Mouse (Mus musculus): ENCODE data around the gene Dennd4c. TPM values are rescaled to one million over a fixed set of nuclear protein-coding genes. Genes with fewer than 3 reads are reported as not detected.
A peak's percentile ranks its signal among the peaks of the same experiment; 100 is the strongest.

Gene Dennd4c
- polyA plus RNA-seq, 1 experiment, result 13.3 TPM

- no peak for DNase-seq
- Histone ChIP-seq H3K36me3 (ENCODE audit: control insufficient read depth, insufficient read depth, low read length) (no peaks in the 10 kb centered on the region), H3K27me3 (ENCODE audit: control insufficient read depth, insufficient read depth, low read length) (no peaks in the 10 kb centered on the region), H3K4me3 (ENCODE audit: control insufficient read depth, insufficient read depth, low read length) (no peak overlapping the region), H3K4me1 (replicated peaks; ENCODE audit: control insufficient read depth, insufficient read depth, low read length) (peaks cover 10% of the 10 kb centered on the region), H3K27ac (ENCODE audit: control insufficient read depth, insufficient read depth, low read length) (no peak overlapping the region)
- TF ChIP-seq POLR2A (IDR thresholded peaks at IDR 0.05; ENCODE audit: control insufficient read depth, extremely low read depth, insufficient read depth, low read length, poor library complexity) (no peak), CTCF (IDR thresholded peaks at IDR 0.05; ENCODE audit: borderline replicate concordance, control insufficient read depth, extremely low read depth, insufficient read depth, low read length, poor library complexity) (no peak)
- WGBS, result 51% methylated on average over 4 of the region's 4 CpGs
Observed at GRCm38 (mm10) chr4:86725175-86725574, 23.2 kb upstream of the Dennd4c start.

- TF ChIP-seq POLR2A (IDR thresholded peaks at IDR 0.05; ENCODE audit: control insufficient read depth, extremely low read depth, insufficient read depth, low read length, poor library complexity), result no peak
- TF ChIP-seq CTCF (IDR thresholded peaks at IDR 0.05; ENCODE audit: borderline replicate concordance, control insufficient read depth, extremely low read depth, insufficient read depth, low read length, poor library complexity), result no peak
- H3K36me3 ChIP-seq (ENCODE audit: control insufficient read depth, insufficient read depth, low read length), result no peaks in the 10 kb centered on the region
- no peak overlapping the region for H3K4me3 ChIP-seq (ENCODE audit: control insufficient read depth, insufficient read depth, low read length)
- 93% methylated on average over 5 of the region's 5 CpGs for WGBS
- no peaks in the 10 kb centered on the region for H3K27me3 ChIP-seq (ENCODE audit: control insufficient read depth, insufficient read depth, low read length)
- H3K27ac ChIP-seq (ENCODE audit: control insufficient read depth, insufficient read depth, low read length), result no peak overlapping the region
- peaks cover 8% of the 10 kb centered on the region for H3K4me1 ChIP-seq (replicated peaks; ENCODE audit: control insufficient read depth, insufficient read depth, low read length)
- DNase-seq, result no peak
Observed at GRCm38 (mm10) chr4:86726141-86726540, 22.2 kb upstream of the Dennd4c start.

GRCm38 (mm10) chr4:86729829-86730228 lies 18.5 kb upstream of the Dennd4c start:
- 87% methylated on average over 6 of the region's 6 CpGs for WGBS
- Histone ChIP-seq H3K4me1 (replicated peaks; ENCODE audit: control insufficient read depth, insufficient read depth, low read length) (peaks cover 5% of the 10 kb centered on the region), H3K27ac (ENCODE audit: control insufficient read depth, insufficient read depth, low read length) (no peak overlapping the region), H3K27me3 (ENCODE audit: control insufficient read depth, insufficient read depth, low read length) (no peaks in the 10 kb centered on the region), H3K4me3 (ENCODE audit: control insufficient read depth, insufficient read depth, low read length) (no peak overlapping the region), H3K36me3 (ENCODE audit: control insufficient read depth, insufficient read depth, low read length) (no peaks in the 10 kb centered on the region)
- no peak for DNase-seq
- TF ChIP-seq POLR2A (IDR thresholded peaks at IDR 0.05; ENCODE audit: control insufficient read depth, extremely low read depth, insufficient read depth, low read length, poor library complexity) (no peak), CTCF (IDR thresholded peaks at IDR 0.05; ENCODE audit: borderline replicate concordance, control insufficient read depth, extremely low read depth, insufficient read depth, low read length, poor library complexity) (no peak)

- Histone ChIP-seq H3K27ac (ENCODE audit: control insufficient read depth, insufficient read depth, low read length) (no peak overlapping the region), H3K4me3 (ENCODE audit: control insufficient read depth, insufficient read depth, low read length) (no peak overlapping the region), H3K27me3 (ENCODE audit: control insufficient read depth, insufficient read depth, low read length) (no peaks in the 10 kb centered on the region), H3K36me3 (ENCODE audit: control insufficient read depth, insufficient read depth, low read length) (no peaks in the 10 kb centered on the region), H3K4me1 (replicated peaks; ENCODE audit: control insufficient read depth, insufficient read depth, low read length) (no peaks in the 10 kb centered on the region)
- 95% methylated on average over 19 of the region's 19 CpGs for WGBS
- no peak for DNase-seq
- TF ChIP-seq POLR2A (IDR thresholded peaks at IDR 0.05; ENCODE audit: control insufficient read depth, extremely low read depth, insufficient read depth, low read length, poor library complexity), result no peak
- TF ChIP-seq CTCF (IDR thresholded peaks at IDR 0.05; ENCODE audit: borderline replicate concordance, control insufficient read depth, extremely low read depth, insufficient read depth, low read length, poor library complexity), result no peak
Observed at GRCm38 (mm10) chr4:86734088-86734841, 14.1 kb upstream of the Dennd4c start.

GRCm38 (mm10) chr4:86739308-86739993 lies 8.9 kb upstream of the Dennd4c start:
- H3K27me3 ChIP-seq (ENCODE audit: control insufficient read depth, insufficient read depth, low read length), result no peaks in the 10 kb centered on the region
- H3K27ac ChIP-seq (ENCODE audit: control insufficient read depth, insufficient read depth, low read length), result no peak overlapping the region
- H3K36me3 ChIP-seq (ENCODE audit: control insufficient read depth, insufficient read depth, low read length), result no peaks in the 10 kb centered on the region
- WGBS, result 72% methylated on average over 5 of the region's 5 CpGs
- DNase-seq, result no peak
- H3K4me1 ChIP-seq (replicated peaks; ENCODE audit: control insufficient read depth, insufficient read depth, low read length), result no peaks in the 10 kb centered on the region
- TF ChIP-seq CTCF (IDR thresholded peaks at IDR 0.05; ENCODE audit: borderline replicate concordance, control insufficient read depth, extremely low read depth, insufficient read depth, low read length, poor library complexity) (no peak), POLR2A (IDR thresholded peaks at IDR 0.05; ENCODE audit: control insufficient read depth, extremely low read depth, insufficient read depth, low read length, poor library complexity) (no peak)
- H3K4me3 ChIP-seq (ENCODE audit: control insufficient read depth, insufficient read depth, low read length), result no peak overlapping the region

- H3K27ac ChIP-seq (ENCODE audit: control insufficient read depth, insufficient read depth, low read length), result peak overlapping the region; percentile 47; the same call in 1 of the 2 replicates
- TF ChIP-seq CTCF (IDR thresholded peaks at IDR 0.05; ENCODE audit: borderline replicate concordance, control insufficient read depth, extremely low read depth, insufficient read depth, low read length, poor library complexity) (no peak), POLR2A (IDR thresholded peaks at IDR 0.05; ENCODE audit: control insufficient read depth, extremely low read depth, insufficient read depth, low read length, poor library complexity) (no peak)
- H3K36me3 ChIP-seq (ENCODE audit: control insufficient read depth, insufficient read depth, low read length), result no peaks in the 10 kb centered on the region
- 6% methylated on average over 13 of the region's 13 CpGs for WGBS
- H3K27me3 ChIP-seq (ENCODE audit: control insufficient read depth, insufficient read depth, low read length), result no peaks in the 10 kb centered on the region
- H3K4me1 ChIP-seq (replicated peaks; ENCODE audit: control insufficient read depth, insufficient read depth, low read length), result peaks cover 12% of the 10 kb centered on the region
- peak; percentile 33 for DNase-seq
- peak overlapping the region; percentile 81 for H3K4me3 ChIP-seq (ENCODE audit: control insufficient read depth, insufficient read depth, low read length)
Observed at GRCm38 (mm10) chr4:86749361-86749841, 1.0 kb downstream of the Dennd4c start.
